Mouse (Mus musculus) myocyte (in vitro differentiated cells): ENCODE measurements around the gene Dock1.

Experiments used
- CEBPB ChIP-seq: IDR thresholded peaks from 2 replicates; pipeline ENCODE4 v1.6.1; 2011; ENCODE audit warnings: mild to moderate bottlenecking, moderate library complexity; ENCODE audit not compliant: poor library complexity, insufficient read depth, severe bottlenecking
- E2F4 ChIP-seq: IDR thresholded peaks from one replicate; pipeline ENCODE4 v1.6.1; 2011; ENCODE audit warnings: mild to moderate bottlenecking, control low read depth, moderate library complexity; ENCODE audit not compliant: insufficient read depth
- MAX ChIP-seq: IDR thresholded peaks from one replicate; pipeline ENCODE4 v1.6.1; 2011; ENCODE audit warnings: low read depth, mild to moderate bottlenecking, control low read depth
- MYOD1 ChIP-seq, 3 experiments: IDR thresholded peaks; one replicate each; pipeline ENCODE4 v1.6.1; 2011; ENCODE audit warnings: control low read depth in 2 of 3, low read depth in 2 of 3, mild to moderate bottlenecking in 2 of 3, moderate library complexity in 1 of 3; ENCODE audit not compliant: insufficient read length in 2 of 3, control insufficient read depth in 1 of 3
- MYOG ChIP-seq, 3 experiments: IDR thresholded peaks; one replicate each; pipeline ENCODE4 v1.6.1; 2011; ENCODE audit warnings: control low read depth in 2 of 3, low read depth in 2 of 3, mild to moderate bottlenecking in 2 of 3; ENCODE audit not compliant: insufficient read length in 2 of 3, control insufficient read depth in 1 of 3, insufficient read depth in 1 of 3
- POLR2A ChIP-seq: IDR thresholded peaks from one replicate; pipeline ENCODE4 v1.6.1; 2011; ENCODE audit warnings: low read depth, mild to moderate bottlenecking, control low read depth, moderate library complexity; ENCODE audit not compliant: insufficient read length
- POLR2AphosphoS2 ChIP-seq: IDR thresholded peaks from one replicate; pipeline ENCODE4 v1.6.1; 2011; ENCODE audit warnings: low read depth, control low read depth; ENCODE audit not compliant: insufficient read length
- REST ChIP-seq: IDR thresholded peaks from one replicate; pipeline ENCODE4 v1.6.1; 2011; ENCODE audit warnings: mild to moderate bottlenecking, control low read depth, moderate library complexity; ENCODE audit not compliant: insufficient read depth, insufficient read length
- SRF ChIP-seq: IDR thresholded peaks from one replicate; pipeline ENCODE4 v1.6.1; 2011; ENCODE audit warnings: low read depth; ENCODE audit not compliant: control insufficient read depth, insufficient read length
- USF1 ChIP-seq: IDR thresholded peaks from one replicate; pipeline ENCODE4 v1.6.1; 2011; ENCODE audit warnings: low read depth, mild to moderate bottlenecking, control low read depth, moderate library complexity

DNA sequence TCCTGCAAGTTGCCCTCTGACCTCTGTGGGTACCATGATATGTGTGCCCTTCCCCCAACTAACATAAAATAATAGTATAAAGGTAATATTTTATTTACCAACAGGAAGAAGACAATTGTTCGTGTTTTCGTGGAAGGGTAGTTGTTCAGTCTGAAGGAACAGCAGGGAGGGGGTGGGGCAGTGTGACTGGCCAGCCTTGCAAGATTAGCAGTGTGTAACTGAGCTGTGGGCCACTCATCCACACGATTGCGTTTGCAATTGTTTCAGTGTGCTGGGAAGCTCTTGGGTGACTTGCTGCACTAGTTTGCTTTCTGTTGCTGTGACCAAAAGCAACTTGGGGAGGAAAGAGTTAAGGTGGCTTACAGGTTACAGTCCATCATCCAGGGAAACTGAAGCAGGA, 7.4 kb downstream of the Dock1 start:
- TF ChIP-seq POLR2A, result no peak
- no peak for TF ChIP-seq USF1
- TF ChIP-seq MAX, result no peak
- no peak for TF ChIP-seq SRF
- TF ChIP-seq CEBPB, result no peak
- no peak for TF ChIP-seq REST
- no peak for TF ChIP-seq MYOG (IDR thresholded peaks at IDR 0.05; ENCODE audit: control insufficient read depth in 1 of 3, insufficient read depth in 1 of 3, insufficient read length in 2 of 3, low read depth in 2 of 3)
- no peak for TF ChIP-seq E2F4
- TF ChIP-seq MYOD1 (IDR thresholded peaks at IDR 0.05; ENCODE audit: control insufficient read depth in 1 of 3, insufficient read length in 2 of 3, low read depth in 2 of 3), result no peak
- TF ChIP-seq POLR2AphosphoS2, result no peak
